Mouse (Mus musculus) megakaryocyte, adult 5-6 weeks (primary cell): ENCODE data around the gene Stx7. TPM values are rescaled to one million over a fixed set of nuclear protein-coding genes. Genes with fewer than 3 reads are reported as not detected.
"Not testable (repeated sequence)": the region's sequence is repeated elsewhere in the genome, so short reads cannot be mapped to it uniquely, and the experiment has no call there.

Experiments
- ATAC-seq: 2 replicates; pipeline ENCODE4 v1.8.0; 2016; ENCODE audit warnings: mild to moderate bottlenecking, inconsistent platforms; ENCODE audit not compliant: poor library complexity, severe bottlenecking
- total RNA-seq, 2 experiments: library from RNA; stranded (forward) in 1 of 2; stranded (reverse) in 1 of 2; fragments of 153-499, 151-499 nt in 1 of 2; fragments of 221-1000, 200-1000 nt in 1 of 2; gene quantifications; 2 replicates each; pipeline versions ENCODE4 v1.2.3 to v1.2.4; 2015 to 2017

Gene Stx7
- total RNA-seq (2015) (163 and 174 TPM in 2 replicates), total RNA-seq (2017) (174 and 189 TPM in 2 replicates)

DNA sequence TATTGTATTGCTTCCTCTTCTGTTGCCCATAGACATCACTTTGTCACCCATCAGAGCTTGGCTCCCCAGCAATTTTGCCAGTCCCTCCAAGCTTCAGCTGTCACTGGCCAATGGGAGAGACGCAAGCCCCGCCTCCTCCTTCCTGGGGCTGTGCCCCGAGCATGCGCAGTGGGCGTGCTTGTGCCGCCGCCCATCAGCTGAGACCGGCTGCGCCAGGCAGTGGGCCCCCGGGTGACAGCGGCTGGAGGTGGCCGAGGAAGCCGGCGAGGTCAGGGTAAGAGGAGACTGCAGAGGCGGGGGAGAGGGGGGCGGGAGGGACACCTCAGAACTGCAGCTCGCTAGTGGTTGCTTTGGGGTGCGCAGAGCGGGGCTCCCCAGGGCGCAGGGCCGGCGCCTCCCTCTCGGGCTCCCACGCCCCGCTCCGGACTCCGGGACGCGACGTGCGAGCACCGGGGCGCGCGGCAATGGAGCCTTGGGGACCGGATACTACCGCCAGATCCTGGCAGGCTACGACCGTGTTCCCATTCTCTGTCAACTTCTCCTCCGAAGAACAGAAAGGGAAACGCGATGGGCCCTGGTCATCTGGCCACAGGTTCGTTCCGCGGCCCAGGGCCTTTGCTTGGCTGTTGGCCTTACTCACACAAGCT lies at the start of gene Stx7:
TSS of gene Stx7 (plus strand) at position 168 of the 647 bp plus-strand sequence.
- peak; percentile 93 for ATAC-seq

DNA sequence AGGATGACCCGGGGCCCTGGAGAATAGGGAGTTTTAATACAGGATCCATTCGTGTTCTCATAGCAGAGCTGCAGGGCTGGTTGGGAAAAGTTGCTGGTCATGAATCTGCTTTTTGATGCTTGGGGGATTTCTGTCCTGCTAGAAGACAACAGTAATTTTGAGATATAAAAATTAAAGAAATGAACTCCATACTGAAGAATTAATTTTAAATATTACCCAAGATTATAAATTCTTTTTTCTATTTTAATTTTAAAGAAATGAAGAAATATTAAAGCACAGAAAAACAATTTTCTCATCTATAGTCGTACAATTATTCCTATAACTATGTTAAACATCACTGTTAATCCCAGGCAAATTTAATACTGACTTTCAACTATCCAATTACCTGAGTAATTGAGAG lies 47.3 kb upstream of the Stx7 start, which contains the start of gene Taar8c:
TSS of gene Taar8c (minus strand) at position 101 of the 400 bp plus-strand sequence.
- not testable (repeated sequence) for ATAC-seq

DNA sequence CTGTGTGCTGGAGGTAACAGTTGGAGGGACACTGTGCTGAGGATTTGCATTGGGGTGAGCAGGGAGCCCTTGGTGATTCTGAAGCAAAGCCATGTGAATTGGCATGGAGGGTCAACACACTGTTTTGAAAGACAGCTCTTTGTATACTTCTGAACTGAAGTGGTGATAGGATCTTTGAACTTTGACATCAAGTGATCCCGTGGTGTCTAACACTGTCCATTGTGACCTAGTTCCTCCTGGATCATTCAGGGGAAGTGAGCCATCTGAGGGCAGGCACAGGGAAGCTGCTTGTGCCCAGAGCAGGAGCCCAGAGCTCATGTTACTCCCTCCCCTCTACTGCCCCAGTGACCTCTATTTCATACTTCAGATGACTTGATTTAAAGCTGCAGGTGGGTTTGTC lies 45.8 kb upstream of the Stx7 start:
- peak; percentile 35; the same call in 1 of the 2 replicates for ATAC-seq

DNA sequence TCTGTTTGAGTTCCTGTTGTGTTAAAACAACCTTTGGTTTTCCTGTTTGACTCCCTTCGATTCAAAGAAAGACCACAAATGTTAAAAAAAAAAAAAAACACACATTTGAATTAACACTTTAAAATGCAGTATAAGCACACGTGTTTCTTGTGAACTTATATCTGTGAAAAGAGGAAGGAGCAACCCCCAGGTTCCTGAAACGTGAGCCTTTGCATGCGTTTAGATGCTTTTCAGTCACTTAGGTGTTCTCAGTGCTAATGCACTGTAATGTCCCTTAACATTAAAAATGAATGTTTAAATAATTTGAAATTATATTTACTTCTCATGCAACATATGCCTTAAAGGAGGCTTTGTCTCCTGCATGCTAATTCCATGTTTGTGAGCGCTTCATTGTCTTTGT lies 41.4 kb upstream of the Stx7 start:
- no peak for ATAC-seq

DNA sequence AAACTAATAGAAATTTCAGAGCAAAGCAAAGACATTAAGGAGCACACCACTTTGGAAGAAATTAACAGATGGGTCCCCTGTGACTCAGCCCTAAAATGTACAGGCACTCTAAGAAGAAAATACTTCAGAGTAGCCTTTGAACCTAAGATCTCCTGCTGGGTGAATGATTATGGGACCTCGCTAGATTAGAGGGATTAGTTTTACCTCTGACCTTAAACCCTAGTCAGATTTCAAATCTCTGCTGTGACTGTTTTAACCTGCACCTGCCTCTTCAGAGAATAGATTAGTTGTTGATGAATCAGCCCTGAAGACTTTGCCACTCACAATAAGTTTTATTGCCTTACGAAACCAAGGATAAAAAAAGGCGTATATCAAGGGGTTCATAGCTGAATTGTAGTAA lies 40.9 kb upstream of the Stx7 start:
- no peak for ATAC-seq

DNA sequence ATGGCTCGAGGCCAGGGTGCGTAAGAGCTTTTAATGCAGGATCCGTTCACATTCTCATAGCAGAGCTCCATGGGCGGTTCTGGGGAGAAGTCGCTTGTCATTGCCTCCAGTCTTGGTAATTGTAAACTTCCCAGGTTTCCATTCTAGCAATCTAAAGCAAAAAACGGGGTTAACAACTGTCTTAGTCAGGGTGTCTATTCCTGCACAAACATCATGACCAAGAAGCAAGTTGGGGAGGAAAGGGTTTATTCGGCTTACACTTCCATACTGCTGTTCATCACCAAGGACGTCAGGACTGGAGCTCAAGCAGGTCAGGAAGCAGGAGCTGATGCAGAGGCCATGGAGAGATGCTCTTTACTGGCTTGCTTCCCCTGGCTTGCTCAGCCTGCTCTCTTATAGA lies 39.7 kb upstream of the Stx7 start, which contains the start of gene Taar9:
TSS of gene Taar9 (minus strand) at position 101 of the 400 bp plus-strand sequence.
- ATAC-seq, result not testable (repeated sequence)

DNA sequence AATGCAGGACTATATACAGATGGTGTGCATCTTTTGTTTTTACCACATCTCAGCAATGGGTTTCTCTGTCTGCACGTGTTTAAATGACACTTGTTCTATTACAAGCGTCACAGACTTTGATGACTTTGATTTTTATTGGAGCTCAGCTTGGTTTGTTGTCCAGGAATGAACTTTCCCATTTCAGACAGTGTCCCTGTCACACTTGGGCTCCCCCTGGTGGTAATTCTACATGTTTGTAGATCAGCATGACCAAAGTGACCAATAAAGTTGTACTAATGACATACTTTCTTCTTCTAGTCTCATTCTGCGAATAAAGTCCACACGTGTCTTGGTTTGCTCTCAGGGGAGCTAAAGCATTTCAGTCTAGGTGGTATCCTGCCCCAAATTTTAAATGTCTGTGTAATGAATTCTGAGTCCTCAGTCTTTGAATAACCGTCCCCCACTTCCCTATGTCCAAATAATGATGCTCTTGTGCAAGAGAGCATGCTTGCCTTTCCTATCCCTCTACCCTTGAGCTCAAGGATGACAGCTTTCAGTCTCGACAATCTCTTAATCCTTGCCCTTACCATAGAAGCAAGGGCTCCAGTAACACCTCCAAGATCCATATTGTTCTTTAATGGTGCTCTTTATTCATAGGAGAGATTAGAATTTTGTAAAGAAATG lies 37.9 kb upstream of the Stx7 start:
- peak; percentile 81 for ATAC-seq

DNA sequence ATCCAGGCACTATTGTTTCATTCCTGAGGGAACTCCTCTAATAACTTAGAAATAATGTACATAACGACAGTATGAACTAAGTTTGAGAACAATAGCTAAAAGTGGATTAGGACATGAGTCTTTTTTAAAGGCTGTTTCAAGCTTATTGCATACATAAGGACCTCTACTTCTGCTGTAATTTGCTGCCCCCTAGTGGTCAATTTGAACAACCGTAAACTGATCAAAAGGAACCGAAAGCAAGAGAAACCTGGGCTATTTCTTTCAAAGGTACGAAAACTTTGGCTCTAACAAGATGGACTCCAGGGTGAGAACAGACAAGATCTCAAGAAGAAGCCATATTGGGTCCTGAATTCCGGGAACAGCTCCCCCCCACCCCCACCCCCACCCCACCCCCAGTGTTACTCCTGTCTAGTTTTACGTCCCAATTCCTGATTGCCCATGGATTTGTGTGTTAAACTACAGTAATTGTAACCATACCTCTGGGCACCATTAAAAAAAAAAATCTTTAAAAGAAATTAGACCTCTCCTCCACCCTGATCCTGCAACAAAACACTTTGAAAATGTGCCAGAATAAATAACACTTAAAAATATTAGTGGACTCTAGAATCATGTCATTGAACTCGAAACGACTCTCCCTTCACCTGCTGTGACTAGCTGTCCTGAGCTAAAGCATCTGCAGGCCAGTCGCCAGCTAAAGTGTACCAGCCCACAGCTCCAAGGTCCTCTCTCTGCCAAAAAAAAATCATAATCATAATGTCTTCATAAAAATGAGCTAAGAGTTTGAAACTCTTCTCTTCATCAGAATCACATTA lies 17.4 kb upstream of the Stx7 start:
- peak; percentile 71 for ATAC-seq

DNA sequence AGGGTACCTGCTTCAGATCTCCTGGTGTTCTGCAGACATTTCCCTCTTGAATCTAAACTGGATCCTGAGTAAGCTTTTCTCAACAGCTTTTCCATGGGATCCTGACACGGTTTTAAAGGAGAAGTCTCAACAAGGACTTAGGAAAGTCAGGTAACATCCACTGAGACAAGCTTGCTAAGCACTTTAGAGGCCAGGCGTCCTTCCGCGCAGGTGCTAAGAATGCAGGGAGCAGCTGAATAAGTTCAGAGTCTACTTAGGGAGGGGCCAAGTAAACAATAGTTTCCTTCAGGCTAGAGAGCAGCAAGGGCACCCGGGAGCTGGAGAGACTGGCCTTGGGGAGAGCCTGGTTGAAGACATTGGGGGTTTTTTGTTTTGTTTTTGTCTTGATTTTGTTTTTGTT lies 16.8 kb upstream of the Stx7 start:
- ATAC-seq, result no peak

DNA sequence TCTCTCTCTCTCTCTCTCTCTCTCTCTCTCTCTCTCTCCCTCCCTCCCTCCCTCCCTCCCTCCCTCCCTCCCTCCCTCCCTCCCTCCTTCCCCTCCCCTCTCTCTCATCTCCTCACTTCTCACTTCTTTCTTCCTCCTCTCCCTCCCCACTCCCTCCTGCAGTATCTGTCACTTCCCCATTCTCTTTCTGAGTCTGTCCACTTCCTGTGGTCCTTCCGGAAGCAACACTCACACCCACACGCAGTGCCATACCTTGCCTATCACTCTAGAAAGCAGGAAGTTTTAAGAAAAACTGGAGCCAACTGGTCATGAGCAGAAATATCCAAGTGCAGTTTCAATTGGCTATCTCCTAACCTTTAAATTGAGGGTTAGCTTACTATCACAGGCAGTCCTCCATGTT lies 16.0 kb upstream of the Stx7 start:
- ATAC-seq, result peak; percentile 100

DNA sequence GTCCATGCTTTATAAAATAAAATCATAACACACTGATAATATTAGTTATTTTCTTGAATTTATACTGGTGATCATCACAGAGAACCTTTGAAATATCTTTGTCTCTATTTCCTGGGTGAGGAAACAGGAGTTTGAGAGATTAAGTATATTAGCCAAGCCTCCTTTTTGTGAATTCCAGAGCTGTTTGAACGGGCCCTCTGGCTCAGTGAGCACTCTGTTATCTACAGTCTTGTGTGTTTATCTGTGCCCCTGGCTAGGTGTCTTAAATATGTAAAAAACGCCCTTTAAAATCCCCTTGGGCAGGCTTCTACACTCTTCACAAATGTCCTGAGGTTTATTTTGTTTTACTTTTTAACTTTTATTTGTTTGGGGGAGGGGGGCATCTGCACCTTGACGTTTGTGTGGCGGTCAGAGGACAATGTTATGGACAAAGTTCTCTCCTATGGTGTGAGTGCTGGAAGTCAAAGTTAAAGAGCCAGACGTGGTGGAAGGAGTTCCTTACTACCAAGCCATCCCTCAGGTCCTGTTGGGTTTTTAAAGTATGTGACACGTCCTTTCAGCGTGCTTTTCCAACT lies 14.9 kb upstream of the Stx7 start:
- no peak for ATAC-seq

DNA sequence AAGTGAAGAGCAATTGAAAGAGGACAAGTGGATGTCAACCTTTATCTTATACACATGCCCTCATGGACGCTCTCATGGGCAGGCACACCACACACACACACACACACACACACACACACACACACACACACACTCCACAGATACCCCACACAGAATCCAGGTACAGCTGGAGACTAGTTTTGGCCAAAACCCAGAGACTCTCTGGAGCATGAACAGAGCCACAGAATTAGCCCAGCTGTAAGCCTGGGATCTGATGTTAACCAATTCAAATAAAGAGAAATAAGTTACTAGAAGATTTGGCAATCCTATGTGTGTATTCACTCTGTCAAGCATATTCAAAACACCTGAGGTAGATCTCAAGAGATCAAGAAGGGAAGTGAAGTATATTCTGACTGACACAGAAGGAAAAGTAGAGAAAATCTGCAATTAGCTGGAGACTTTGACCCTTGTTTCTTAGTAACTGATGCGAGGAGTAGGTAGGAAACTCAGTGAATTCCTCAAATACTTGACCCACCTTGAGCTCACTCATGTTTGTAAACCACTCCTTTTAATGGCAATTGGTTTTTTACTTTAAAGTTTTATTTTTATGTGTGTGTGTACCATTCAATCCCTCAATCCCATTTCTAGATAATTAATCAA lies 10.4 kb upstream of the Stx7 start:
- no peak for ATAC-seq

DNA sequence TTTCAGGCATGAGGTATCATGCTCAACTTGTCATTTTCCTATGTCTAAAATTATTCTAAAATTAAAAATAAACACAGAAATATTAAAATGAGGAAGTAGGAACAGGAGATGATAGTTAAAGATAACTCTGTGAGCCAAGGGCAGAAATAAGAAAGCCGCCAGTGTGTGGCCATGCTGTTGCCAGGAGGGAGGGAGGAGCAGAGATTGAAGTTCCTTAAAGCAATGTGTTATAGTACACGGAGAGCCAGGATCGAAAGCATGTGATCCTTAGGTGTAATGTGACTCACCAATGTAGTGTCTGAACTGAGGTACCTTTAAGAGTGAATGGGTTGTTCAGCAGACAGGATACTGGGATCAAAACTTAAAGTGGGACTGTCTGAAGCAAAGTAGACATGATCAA lies 6.4 kb upstream of the Stx7 start:
- ATAC-seq, result peak; percentile 97

DNA sequence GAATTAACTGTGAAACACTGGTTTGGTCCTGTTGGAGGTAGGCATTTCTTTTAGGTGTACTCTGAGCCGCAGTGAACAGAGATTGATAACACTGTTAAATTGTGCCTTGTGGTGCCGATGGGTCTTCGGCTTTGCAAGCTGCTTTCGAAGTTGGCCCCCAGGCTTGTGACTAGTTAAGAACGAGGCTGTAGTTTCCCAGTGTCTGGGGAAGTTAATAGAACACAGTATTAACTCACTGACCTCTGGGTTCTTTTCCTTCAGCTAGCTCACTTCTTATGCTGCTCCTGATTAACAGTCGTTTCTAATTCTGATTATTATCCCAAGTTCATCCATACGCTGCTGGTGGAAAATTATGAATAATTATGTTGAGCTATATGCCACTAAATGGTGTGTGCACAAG lies 984 bp downstream of the Stx7 start:
- ATAC-seq, result no peak

DNA sequence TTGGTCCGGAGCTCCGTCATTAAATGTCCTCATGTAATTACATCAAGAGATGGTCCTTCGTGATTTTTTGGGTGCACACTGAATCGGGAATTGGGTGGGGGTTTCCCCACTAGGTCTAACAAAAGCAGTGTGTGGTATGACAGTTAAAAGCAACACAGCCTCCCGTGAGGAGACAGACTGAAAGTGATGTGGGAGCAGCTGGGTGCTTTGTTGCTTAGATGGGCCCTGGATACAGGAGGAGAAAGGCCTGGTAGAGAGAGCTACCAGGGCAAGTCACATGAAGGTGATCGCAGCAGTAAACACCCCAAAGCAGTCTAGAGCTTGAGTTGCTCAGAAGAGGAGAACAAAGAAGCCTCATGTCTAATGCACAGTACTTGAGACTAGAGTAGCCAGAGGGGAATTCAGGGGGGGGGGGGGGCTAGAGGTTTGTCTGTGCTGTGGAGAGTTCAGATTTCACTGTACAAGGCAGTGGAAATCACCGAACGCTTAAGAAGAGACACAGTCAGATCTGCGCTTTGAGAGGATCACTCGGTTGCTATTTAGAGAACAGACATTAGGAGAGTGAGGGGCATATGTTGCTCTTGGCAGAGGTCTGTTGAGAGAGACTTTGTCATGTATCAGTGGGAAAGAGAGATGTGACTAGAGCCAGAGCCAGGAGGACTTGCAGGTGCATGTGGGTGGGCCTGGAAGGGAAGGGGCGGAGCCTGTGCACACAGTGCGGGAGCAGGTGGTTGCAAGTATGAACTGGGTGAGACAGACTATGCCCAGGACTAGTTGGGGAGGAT lies 9.6 kb downstream of the Stx7 start:
- no peak for ATAC-seq

DNA sequence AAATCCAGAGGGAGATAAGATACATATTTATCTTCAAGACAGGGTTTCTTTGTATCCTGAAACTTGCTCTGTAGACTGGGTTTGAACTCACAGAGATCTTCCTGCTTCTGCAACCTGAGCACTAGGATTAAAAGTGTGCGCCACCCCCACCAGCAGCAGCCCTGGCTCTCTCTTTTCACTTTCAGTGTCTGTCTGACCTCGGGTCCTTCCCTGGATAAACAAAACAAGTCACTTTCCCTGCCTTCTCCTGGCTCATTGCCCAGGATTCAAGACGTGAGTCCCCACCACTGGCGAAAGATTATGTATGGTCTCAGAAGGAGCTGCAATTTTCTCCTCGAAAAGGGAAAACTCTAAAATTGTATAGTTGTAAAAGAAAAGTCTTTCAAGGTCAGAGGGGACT lies 10.5 kb downstream of the Stx7 start:
- no peak for ATAC-seq

DNA sequence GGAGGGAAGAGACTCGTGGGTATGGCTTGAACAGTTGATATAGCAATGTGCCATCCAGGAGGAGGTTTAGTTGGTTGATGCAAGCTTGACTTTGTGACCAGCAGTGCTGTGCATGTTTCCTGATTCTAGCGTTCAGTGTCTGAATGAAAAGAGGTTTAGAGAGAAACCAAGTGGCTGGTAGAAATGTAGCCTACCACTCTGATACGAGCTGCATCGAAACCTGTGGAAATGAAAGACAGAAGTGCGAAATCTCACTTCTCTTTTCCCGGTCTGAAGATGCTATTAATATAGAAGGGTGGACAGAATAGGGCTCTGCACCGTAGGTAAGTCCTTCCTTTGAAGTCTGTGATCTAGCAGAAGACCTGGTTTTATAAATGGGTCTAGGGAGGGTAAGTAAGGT lies 11.2 kb downstream of the Stx7 start:
- peak; percentile 70 for ATAC-seq

DNA sequence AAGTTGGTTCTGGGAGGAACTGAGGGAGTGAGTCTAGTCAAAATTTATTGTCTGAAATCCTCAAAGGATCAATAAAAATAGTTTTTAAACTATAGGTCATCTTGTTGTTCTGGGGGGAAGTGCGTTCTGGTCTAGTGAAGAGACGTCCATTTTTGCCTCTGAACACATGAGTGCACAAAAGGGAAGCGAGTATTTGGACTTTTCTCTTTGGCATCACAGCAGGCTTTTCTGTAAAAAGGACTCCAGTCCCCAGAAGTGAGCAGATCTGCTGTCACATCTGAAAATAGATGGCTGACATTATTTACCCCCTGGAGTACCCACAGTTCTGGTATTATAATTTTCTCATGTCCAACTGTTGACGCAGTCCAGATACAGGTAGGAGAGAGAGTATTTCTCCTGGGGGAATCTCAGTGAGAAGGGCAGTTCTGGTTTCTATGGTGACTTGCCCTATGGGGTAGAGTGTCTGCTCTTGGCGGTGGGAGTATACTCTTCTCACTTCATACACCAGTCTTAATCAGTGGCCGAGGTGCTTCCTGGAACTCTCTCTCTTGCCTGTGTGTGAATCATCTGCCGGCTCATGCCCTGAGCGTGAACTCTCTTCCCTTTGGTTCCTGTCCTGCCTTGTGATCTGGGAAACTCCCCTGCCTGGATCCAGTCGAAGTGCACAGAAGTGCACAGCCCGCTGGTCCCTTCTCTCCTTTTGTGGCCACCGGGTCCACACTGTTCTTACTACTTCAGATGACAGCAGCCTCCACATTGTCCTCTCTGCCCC lies 15.2 kb downstream of the Stx7 start:
- ATAC-seq, result peak; percentile 63

DNA sequence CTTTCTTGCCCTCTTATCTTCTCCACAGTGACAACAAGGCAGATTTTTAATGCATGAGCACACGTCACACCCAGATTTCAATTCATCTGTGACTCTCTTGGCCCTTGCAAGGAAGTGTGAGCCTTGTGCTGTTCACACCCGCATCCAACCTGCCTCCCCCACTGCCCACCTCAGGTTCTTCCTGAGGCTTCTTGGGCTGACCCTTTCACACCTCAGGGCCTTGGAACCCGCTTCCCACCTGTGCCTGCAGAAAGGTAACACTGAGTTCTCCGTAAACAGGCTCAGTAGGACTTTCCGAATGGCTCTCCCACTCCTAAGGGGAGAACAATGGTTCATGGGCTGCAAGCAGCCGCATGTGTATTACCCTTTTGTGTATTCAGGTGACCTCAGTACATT lies 15.8 kb downstream of the Stx7 start:
- peak; percentile 1; the same call in 1 of the 2 replicates for ATAC-seq
